Mouse (Mus musculus): ENCODE results near the gene Dph2. TPM values are rescaled to one million over a fixed set of nuclear protein-coding genes. Genes with fewer than 3 reads are reported as not detected.

Dph2 gene
- polyA plus RNA-seq, 1 experiment from 2014 or later: 28.4 TPM

DNA sequence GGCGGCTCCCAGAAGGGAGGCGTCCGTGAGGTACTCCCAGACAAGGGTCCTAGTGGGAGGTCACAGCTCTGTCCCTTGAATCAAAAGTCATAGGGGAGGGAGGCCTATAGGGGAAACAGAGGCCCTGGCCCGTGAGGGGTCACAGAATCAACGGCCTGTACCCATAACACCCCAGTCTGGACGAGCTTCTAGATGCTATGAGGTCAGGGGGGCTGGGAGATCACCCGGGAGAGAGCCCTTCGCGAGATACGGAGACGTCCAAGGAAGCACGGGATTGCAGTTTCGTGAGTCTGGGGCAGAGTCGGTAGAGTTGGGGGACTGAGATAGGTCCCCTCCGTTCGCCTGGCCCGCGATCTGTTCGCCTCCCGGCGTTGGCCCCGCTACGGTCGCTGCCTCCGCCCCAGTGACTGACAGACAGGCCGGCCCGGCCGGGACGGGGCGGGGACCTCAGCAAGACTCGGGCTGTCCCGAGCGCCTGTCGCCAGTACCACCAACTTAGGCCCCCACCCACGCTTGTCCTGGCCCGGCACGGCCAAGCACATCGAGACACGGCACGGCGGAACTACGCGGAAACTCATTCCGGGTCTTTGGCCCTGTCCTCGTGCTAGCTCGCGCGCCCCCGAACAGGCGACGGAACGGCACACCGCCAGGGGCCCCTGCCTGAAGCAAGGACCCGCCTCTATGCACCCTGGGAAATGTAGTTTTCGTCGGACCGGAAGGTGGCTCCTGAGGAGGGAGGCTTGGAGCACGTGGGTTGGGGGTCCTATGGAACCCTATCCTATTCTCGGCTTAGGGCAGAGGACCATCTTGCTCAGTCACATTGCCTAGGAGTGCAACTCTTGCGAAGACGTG lies 23.0 kb upstream of the Dph2 start, which contains the start of gene Ipo13:
Gene Ipo13 (minus strand): TSS at position 409 of the 852 bp plus-strand sequence.
- Histone ChIP-seq H3K4me1 (replicated peaks; ENCODE audit: control insufficient read depth, insufficient read depth, low read length) (peaks cover 8% of the 10 kb centered on the region), H3K27me3 (ENCODE audit: control insufficient read depth, insufficient read depth, low read length) (no peaks in the 10 kb centered on the region), H3K4me3 (ENCODE audit: low read depth, low read length) (peak within 1 kb of the TSS; percentile 78), H3K4me2 (ENCODE audit: low read depth, low read length, severe bottlenecking) (peak within 1 kb of the TSS; percentile 100), H3K27ac (ENCODE audit: low read depth, low read length) (peak within 1 kb of the TSS; percentile 72), H3K9me3 (ENCODE audit: control insufficient read depth, low read length) (no peaks in the 10 kb centered on the region), H3K36me3 (ENCODE audit: control insufficient read depth, insufficient read depth, low read length) (no peaks in the 10 kb centered on the region; the same call in 1 of the 2 replicates), H3K9ac (ENCODE audit: low read length) (peak within 1 kb of the TSS; percentile 80)
- 0% methylated on average over 59 of the region's 61 CpGs for WGBS
- ATAC-seq (replicated peaks; ENCODE audit: low FRiP score) (peak; percentile 95), DNase-seq (ENCODE audit: low spot score) (peak; percentile 95)

GRCm38 (mm10) chr4:117914031-117914430 lies 22.2 kb upstream of the Dph2 start:
- Histone ChIP-seq H3K4me1 (replicated peaks; ENCODE audit: control insufficient read depth, insufficient read depth, low read length) (peaks cover 8% of the 10 kb centered on the region), H3K4me2 (ENCODE audit: low read depth, low read length, severe bottlenecking) (peak overlapping the region; percentile 100), H3K9me3 (ENCODE audit: control insufficient read depth, low read length) (no peaks in the 10 kb centered on the region), H3K27me3 (ENCODE audit: control insufficient read depth, insufficient read depth, low read length) (no peaks in the 10 kb centered on the region), H3K9ac (ENCODE audit: low read length) (peak overlapping the region; percentile 80), H3K27ac (ENCODE audit: low read depth, low read length) (no peak overlapping the region), H3K36me3 (ENCODE audit: control insufficient read depth, insufficient read depth, low read length) (no peaks in the 10 kb centered on the region; the same call in 1 of the 2 replicates), H3K4me3 (ENCODE audit: low read depth, low read length) (peak overlapping the region; percentile 78)
- ATAC-seq (replicated peaks; ENCODE audit: low FRiP score): no peak; the same call in 1 of the 2 replicates
- 13% methylated on average over 8 of the region's 8 CpGs for WGBS
- no peak for DNase-seq (ENCODE audit: low spot score)

- H3K4me2 ChIP-seq (ENCODE audit: low read depth, low read length, severe bottlenecking): peak overlapping the region; percentile 100
Measured at GRCm38 (mm10) chr4:117913421-117913820, 21.6 kb upstream of the Dph2 start.

DNA sequence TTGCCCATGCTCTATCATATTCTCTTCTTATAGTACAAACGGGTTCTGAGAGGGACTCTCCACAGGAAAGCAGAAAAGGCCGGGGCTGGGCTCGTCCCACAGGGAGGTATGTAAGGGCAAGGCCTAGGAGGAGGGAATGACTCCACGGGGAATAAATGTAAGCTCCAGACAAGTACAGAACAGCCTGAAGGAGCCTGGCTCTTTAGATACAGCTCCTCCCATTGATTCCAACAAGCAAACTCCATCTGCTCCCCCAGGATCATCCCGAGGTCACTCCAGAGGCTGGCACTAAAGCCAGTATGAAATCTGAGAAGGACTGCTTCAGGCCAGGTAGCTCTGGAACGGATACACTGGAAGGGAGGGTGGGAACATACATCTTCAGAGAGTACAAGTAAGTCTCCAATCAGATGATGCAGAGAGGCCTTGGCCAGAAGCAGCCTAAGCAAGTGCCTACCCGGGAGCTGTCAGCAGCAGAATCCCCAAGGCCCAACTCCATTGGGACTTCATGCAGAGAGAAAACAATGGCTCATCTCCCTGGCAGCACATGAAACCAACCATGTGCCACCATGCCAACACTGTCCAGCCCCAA lies 20.9 kb upstream of the Dph2 start:
- Histone ChIP-seq H3K9me3 (ENCODE audit: control insufficient read depth, low read length) (no peaks in the 10 kb centered on the region), H3K9ac (ENCODE audit: low read length) (no peak overlapping the region), H3K27ac (ENCODE audit: low read depth, low read length) (no peak overlapping the region), H3K36me3 (ENCODE audit: control insufficient read depth, insufficient read depth, low read length) (no peaks in the 10 kb centered on the region; the same call in 1 of the 2 replicates), H3K4me1 (replicated peaks; ENCODE audit: control insufficient read depth, insufficient read depth, low read length) (peaks cover 10% of the 10 kb centered on the region), H3K4me3 (ENCODE audit: low read depth, low read length) (no peak overlapping the region), H3K27me3 (ENCODE audit: control insufficient read depth, insufficient read depth, low read length) (no peaks in the 10 kb centered on the region), H3K4me2 (ENCODE audit: low read depth, low read length, severe bottlenecking) (no peak overlapping the region)
- DNase-seq (ENCODE audit: low spot score) (no peak), ATAC-seq (replicated peaks; ENCODE audit: low FRiP score) (no peak)
- WGBS: 76% methylated on average over 7 of the region's 7 CpGs

More at GRCm38 (mm10) chr4:117913421-117913820, 21.6 kb upstream of the Dph2 start:
- DNase-seq (ENCODE audit: low spot score) (no peak), ATAC-seq (replicated peaks; ENCODE audit: low FRiP score) (no peak)
- WGBS: 53% methylated on average over 3 of the region's 3 CpGs
- H3K4me3 ChIP-seq (ENCODE audit: low read depth, low read length): peak overlapping the region; percentile 78
- H3K9me3 ChIP-seq (ENCODE audit: control insufficient read depth, low read length): no peaks in the 10 kb centered on the region
- H3K4me1 ChIP-seq (replicated peaks; ENCODE audit: control insufficient read depth, insufficient read depth, low read length): peaks cover 10% of the 10 kb centered on the region
- H3K27ac ChIP-seq (ENCODE audit: low read depth, low read length): no peak overlapping the region
- H3K9ac ChIP-seq (ENCODE audit: low read length): peak overlapping the region; percentile 80
- H3K27me3 ChIP-seq (ENCODE audit: control insufficient read depth, insufficient read depth, low read length): no peaks in the 10 kb centered on the region
- no peaks in the 10 kb centered on the region; the same call in 1 of the 2 replicates for H3K36me3 ChIP-seq (ENCODE audit: control insufficient read depth, insufficient read depth, low read length)

- peaks cover 10% of the 10 kb centered on the region for H3K4me1 ChIP-seq (replicated peaks; ENCODE audit: control insufficient read depth, insufficient read depth, low read length)
- no peak overlapping the region for H3K4me2 ChIP-seq (ENCODE audit: low read depth, low read length, severe bottlenecking)
- no peak for DNase-seq (ENCODE audit: low spot score)
- ATAC-seq (replicated peaks; ENCODE audit: low FRiP score): no peak
- no peaks in the 10 kb centered on the region; the same call in 1 of the 2 replicates for H3K36me3 ChIP-seq (ENCODE audit: control insufficient read depth, insufficient read depth, low read length)
- no peaks in the 10 kb centered on the region for H3K27me3 ChIP-seq (ENCODE audit: control insufficient read depth, insufficient read depth, low read length)
- WGBS: 95% methylated on average over 13 of the region's 13 CpGs
- no peak overlapping the region for H3K9ac ChIP-seq (ENCODE audit: low read length)
- no peak overlapping the region for H3K27ac ChIP-seq (ENCODE audit: low read depth, low read length)
- H3K4me3 ChIP-seq (ENCODE audit: low read depth, low read length): no peak overlapping the region
- H3K9me3 ChIP-seq (ENCODE audit: control insufficient read depth, low read length): no peaks in the 10 kb centered on the region
Measured at GRCm38 (mm10) chr4:117912131-117912561, 20.3 kb upstream of the Dph2 start.

GRCm38 (mm10) chr4:117908834-117909453 lies 17.1 kb upstream of the Dph2 start:
- peak overlapping the region; percentile 21; the same call in 1 of the 2 replicates for H3K4me2 ChIP-seq (ENCODE audit: low read depth, low read length, severe bottlenecking)
- 0 out of 2 replicates have a peak overlapping the region, but pooled peaks have one; percentile 20 for H3K9ac ChIP-seq (ENCODE audit: low read length)
- no peaks in the 10 kb centered on the region for H3K9me3 ChIP-seq (ENCODE audit: control insufficient read depth, low read length)
- H3K36me3 ChIP-seq (ENCODE audit: control insufficient read depth, insufficient read depth, low read length): peaks cover 4% of the 10 kb centered on the region; the same call in 1 of the 2 replicates
- peak overlapping the region; percentile 65 for H3K27ac ChIP-seq (ENCODE audit: low read depth, low read length)
- H3K27me3 ChIP-seq (ENCODE audit: control insufficient read depth, insufficient read depth, low read length): no peaks in the 10 kb centered on the region
- ATAC-seq (replicated peaks; ENCODE audit: low FRiP score) (peak; percentile 83), DNase-seq (ENCODE audit: low spot score) (no peak)
- H3K4me3 ChIP-seq (ENCODE audit: low read depth, low read length): no peak overlapping the region
- WGBS: 69% methylated on average over 8 of the region's 8 CpGs
- peaks cover 8% of the 10 kb centered on the region; the same call in 1 of the 2 replicates for H3K4me1 ChIP-seq (replicated peaks; ENCODE audit: control insufficient read depth, insufficient read depth, low read length)

GRCm38 (mm10) chr4:117906196-117906595 lies 14.4 kb upstream of the Dph2 start:
- Histone ChIP-seq H3K27me3 (ENCODE audit: control insufficient read depth, insufficient read depth, low read length) (no peaks in the 10 kb centered on the region), H3K4me2 (ENCODE audit: low read depth, low read length, severe bottlenecking) (no peak overlapping the region), H3K9ac (ENCODE audit: low read length) (no peak overlapping the region), H3K9me3 (ENCODE audit: control insufficient read depth, low read length) (no peaks in the 10 kb centered on the region), H3K27ac (ENCODE audit: low read depth, low read length) (no peak overlapping the region), H3K4me3 (ENCODE audit: low read depth, low read length) (no peak overlapping the region), H3K4me1 (replicated peaks; ENCODE audit: control insufficient read depth, insufficient read depth, low read length) (peaks cover 3% of the 10 kb centered on the region; the same call in 1 of the 2 replicates), H3K36me3 (ENCODE audit: control insufficient read depth, insufficient read depth, low read length) (peaks cover 16% of the 10 kb centered on the region)
- no peak for DNase-seq (ENCODE audit: low spot score)
- WGBS: 91% methylated on average over 3 of the region's 3 CpGs
- ATAC-seq (replicated peaks; ENCODE audit: low FRiP score): no peak

DNA sequence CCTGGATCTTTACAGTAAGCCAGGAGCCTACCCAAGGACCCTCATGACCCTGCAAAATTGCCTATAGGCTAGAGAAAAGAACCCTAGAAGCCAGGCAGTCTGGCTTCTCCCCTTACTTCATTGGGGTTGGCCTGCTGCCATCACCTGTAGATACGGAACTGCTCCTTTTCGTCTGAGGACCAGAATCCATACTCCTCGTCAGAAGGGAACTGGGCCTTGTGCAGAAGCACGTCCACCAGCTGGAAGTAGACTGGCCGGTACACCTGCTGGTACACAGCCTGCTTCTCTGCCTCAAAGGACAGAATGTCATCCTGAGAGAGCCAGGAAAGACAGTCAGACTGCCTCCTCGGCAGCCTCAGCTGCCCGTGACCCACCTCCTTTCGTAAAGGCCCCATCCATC lies 12.9 kb upstream of the Dph2 start:
- Histone ChIP-seq H3K4me2 (ENCODE audit: low read depth, low read length, severe bottlenecking) (no peak overlapping the region), H3K9ac (ENCODE audit: low read length) (no peak overlapping the region), H3K9me3 (ENCODE audit: control insufficient read depth, low read length) (no peaks in the 10 kb centered on the region), H3K36me3 (ENCODE audit: control insufficient read depth, insufficient read depth, low read length) (peaks cover 23% of the 10 kb centered on the region), H3K27me3 (ENCODE audit: control insufficient read depth, insufficient read depth, low read length) (no peaks in the 10 kb centered on the region), H3K27ac (ENCODE audit: low read depth, low read length) (no peak overlapping the region), H3K4me1 (replicated peaks; ENCODE audit: control insufficient read depth, insufficient read depth, low read length) (peaks cover 3% of the 10 kb centered on the region; the same call in 1 of the 2 replicates), H3K4me3 (ENCODE audit: low read depth, low read length) (no peak overlapping the region)
- ATAC-seq (replicated peaks; ENCODE audit: low FRiP score): no peak
- 96% methylated on average over 8 of the region's 8 CpGs for WGBS
- no peak for DNase-seq (ENCODE audit: low spot score)

Measured in forebrain, embryonic 11.5 days (tissue).